Mouse (Mus musculus) C2C12 (cell line): ENCODE data around the gene Anks1b. TPM values are rescaled to one million over a fixed set of nuclear protein-coding genes. Genes with fewer than 3 reads are reported as not detected.

Experiments
- H3K27me3 ChIP-seq: one replicate; pipeline ENCODE4 v1.6.1; 2011; ENCODE audit not compliant: control insufficient read depth, insufficient read depth, insufficient read length
- H3K36me3 ChIP-seq: one replicate; pipeline ENCODE4 v1.6.1; 2011; ENCODE audit not compliant: control insufficient read depth, insufficient read depth
- H3K4me3 ChIP-seq: one replicate; pipeline ENCODE4 v1.5.1; 2011; ENCODE audit warnings: mild to moderate bottlenecking, control low read depth; ENCODE audit not compliant: poor library complexity, insufficient read depth, severe bottlenecking
- H3K79me2 ChIP-seq: one replicate; pipeline ENCODE4 v1.6.1; 2011; ENCODE audit not compliant: control insufficient read depth, insufficient read depth
- H3K79me3 ChIP-seq: one replicate; pipeline ENCODE4 v1.6.1; 2011; ENCODE audit warnings: low read depth, control low read depth
- H3ac ChIP-seq: one replicate; pipeline ENCODE3; 2011; ENCODE audit warnings: low read depth; ENCODE audit not compliant: control insufficient read depth, insufficient read length
- CEBPB ChIP-seq: IDR thresholded peaks from one replicate; pipeline ENCODE4 v1.6.1; 2011; ENCODE audit warnings: low read depth, mild to moderate bottlenecking, control low read depth, moderate library complexity
- CTCF ChIP-seq: IDR thresholded peaks from one replicate; pipeline ENCODE4 v1.5.1; 2011; ENCODE audit not compliant: control insufficient read depth, insufficient read depth, insufficient read length
- FOSL1 ChIP-seq: IDR thresholded peaks from one replicate; pipeline ENCODE4 v1.8.0; 2011; ENCODE audit warnings: mild to moderate bottlenecking, low read length; ENCODE audit not compliant: poor library complexity, insufficient read depth, severe bottlenecking
- MAX ChIP-seq: IDR thresholded peaks from one replicate; pipeline ENCODE4 v1.6.1; 2011; ENCODE audit warnings: mild to moderate bottlenecking, control low read depth
- MYOD1 ChIP-seq: IDR thresholded peaks from one replicate; pipeline ENCODE4 v1.6.1; 2011; ENCODE audit warnings: low read depth; ENCODE audit not compliant: control insufficient read depth, insufficient read length
- MYOG ChIP-seq: IDR thresholded peaks from one replicate; pipeline ENCODE4 v1.6.1; 2011; ENCODE audit not compliant: control insufficient read depth, insufficient read length; ENCODE audit errors: extremely low read depth
- USF1 ChIP-seq: IDR thresholded peaks from one replicate; pipeline ENCODE4 v1.6.1; 2011; ENCODE audit warnings: low read depth, mild to moderate bottlenecking, control low read depth, moderate library complexity
- polyA plus RNA-seq: library from polyadenylated mRNA; unstranded; fragments of >200 nt; fragmentation: generic; extraction: Trizol; gene quantifications from one replicate; pipeline ENCODE4 v1.2.1, GENCODE M21; 2012; ENCODE audit warnings: missing spikeins

The Anks1b gene
- polyA plus RNA-seq, 1 experiment, result 0.27 TPM

- Histone ChIP-seq H3K36me3 (no peaks in the 10 kb centered on the region), H3K27me3 (peaks cover 10% of the 10 kb centered on the region), H3ac (no peak overlapping the region), H3K79me3 (no peaks in the 10 kb centered on the region), H3K79me2 (no peaks in the 10 kb centered on the region), H3K4me3 (no peak overlapping the region)
- TF ChIP-seq MYOG, result no peak
- TF ChIP-seq MYOD1, result no peak
- no peak for TF ChIP-seq MAX
- TF ChIP-seq CEBPB, result no peak
- TF ChIP-seq USF1, result no peak
- no peak for TF ChIP-seq CTCF
- no peak for TF ChIP-seq FOSL1
Observed at GRCm38 (mm10) chr10:90577099-90577461, 703.8 kb downstream of the Anks1b start.

GRCm38 (mm10) chr10:90577777-90578176 is 704.5 kb downstream of the Anks1b start:
- peaks cover 10% of the 10 kb centered on the region for H3K27me3 ChIP-seq
- TF ChIP-seq CTCF (no peak), CEBPB (no peak), FOSL1 (no peak), MYOD1 (no peak), MYOG (no peak), USF1 (no peak), MAX (no peak)
- H3K36me3 ChIP-seq, result no peaks in the 10 kb centered on the region
- H3K79me3 ChIP-seq, result no peaks in the 10 kb centered on the region
- H3K79me2 ChIP-seq, result no peaks in the 10 kb centered on the region
- H3ac ChIP-seq, result no peak overlapping the region
- H3K4me3 ChIP-seq, result no peak overlapping the region

GRCm38 (mm10) chr10:90579970-90580369 is 706.7 kb downstream of the Anks1b start:
- H3K36me3 ChIP-seq, result no peaks in the 10 kb centered on the region
- H3K27me3 ChIP-seq, result peaks cover 10% of the 10 kb centered on the region
- no peaks in the 10 kb centered on the region for H3K79me2 ChIP-seq
- no peak overlapping the region for H3ac ChIP-seq
- no peak overlapping the region for H3K4me3 ChIP-seq
- no peaks in the 10 kb centered on the region for H3K79me3 ChIP-seq
- no peak for TF ChIP-seq USF1
- TF ChIP-seq MYOG, result no peak
- TF ChIP-seq MYOD1, result no peak
- no peak for TF ChIP-seq FOSL1
- TF ChIP-seq CEBPB, result no peak
- TF ChIP-seq MAX, result no peak
- TF ChIP-seq CTCF, result no peak

- no peaks in the 10 kb centered on the region for H3K36me3 ChIP-seq
- no peak for TF ChIP-seq USF1
- no peak for TF ChIP-seq CTCF
- TF ChIP-seq FOSL1, result no peak
- no peak for TF ChIP-seq MYOG
- TF ChIP-seq MAX, result no peak
- no peak for TF ChIP-seq CEBPB
- no peak for TF ChIP-seq MYOD1
- no peaks in the 10 kb centered on the region for H3K79me3 ChIP-seq
- H3K4me3 ChIP-seq, result no peak overlapping the region
- H3K27me3 ChIP-seq, result no peaks in the 10 kb centered on the region
- H3K79me2 ChIP-seq, result no peaks in the 10 kb centered on the region
- H3ac ChIP-seq, result no peak overlapping the region
Observed at GRCm38 (mm10) chr10:90584052-90584451, 710.7 kb downstream of the Anks1b start.

- H3K36me3 ChIP-seq, result no peaks in the 10 kb centered on the region
- TF ChIP-seq MAX (no peak), CTCF (no peak), FOSL1 (no peak), CEBPB (no peak), USF1 (no peak), MYOG (no peak), MYOD1 (no peak)
- no peak overlapping the region for H3ac ChIP-seq
- no peaks in the 10 kb centered on the region for H3K79me3 ChIP-seq
- H3K27me3 ChIP-seq, result no peaks in the 10 kb centered on the region
- H3K79me2 ChIP-seq, result no peaks in the 10 kb centered on the region
- H3K4me3 ChIP-seq, result no peak overlapping the region
Observed at GRCm38 (mm10) chr10:90596142-90596541, 722.8 kb downstream of the Anks1b start.

GRCm38 (mm10) chr10:90596576-90596975 is 723.3 kb downstream of the Anks1b start:
- H3ac ChIP-seq, result no peak overlapping the region
- H3K4me3 ChIP-seq, result no peak overlapping the region
- TF ChIP-seq MAX (no peak), USF1 (no peak)

More at GRCm38 (mm10) chr10:90596576-90596975, 723.3 kb downstream of the Anks1b start:
- Histone ChIP-seq H3K79me2 (no peaks in the 10 kb centered on the region), H3K36me3 (no peaks in the 10 kb centered on the region), H3K27me3 (no peaks in the 10 kb centered on the region), H3K79me3 (no peaks in the 10 kb centered on the region)
